Mouse (Mus musculus): ENCODE data around the gene Foxs1.

The Foxs1 gene

GRCm38 (mm10) chr2:152928219-152928987 lies 4.6 kb downstream of the Foxs1 start:
- DNase-seq (ENCODE audit: low read depth, low spot score) = no peak

- DNase-seq (ENCODE audit: low read depth, low spot score) = no peak
These were observed 5.6 kb downstream of the Foxs1 start for GRCm38 (mm10) chr2:152927371-152927770.

DNA sequence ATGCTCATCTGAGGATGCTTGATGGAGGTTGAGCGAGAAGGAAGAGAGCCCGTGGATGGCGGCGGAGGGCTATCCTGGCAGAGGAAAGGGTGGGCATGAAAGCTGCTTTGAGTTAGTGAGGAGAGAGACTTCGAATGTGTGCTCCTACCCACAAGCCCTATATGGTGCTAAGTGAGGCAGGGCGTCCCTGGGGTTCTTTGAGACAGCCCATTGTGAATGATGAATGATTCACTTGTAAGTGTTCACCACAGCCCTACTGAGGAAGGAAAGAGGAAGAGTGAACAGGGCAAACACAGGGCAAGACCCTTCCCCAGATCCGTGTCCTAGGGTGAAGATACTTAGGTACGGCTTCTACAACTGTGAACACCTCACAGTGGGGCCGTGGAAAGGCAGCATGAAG lies 6.1 kb downstream of the Foxs1 start:
- no peak for DNase-seq (ENCODE audit: low read depth, low spot score)

DNA sequence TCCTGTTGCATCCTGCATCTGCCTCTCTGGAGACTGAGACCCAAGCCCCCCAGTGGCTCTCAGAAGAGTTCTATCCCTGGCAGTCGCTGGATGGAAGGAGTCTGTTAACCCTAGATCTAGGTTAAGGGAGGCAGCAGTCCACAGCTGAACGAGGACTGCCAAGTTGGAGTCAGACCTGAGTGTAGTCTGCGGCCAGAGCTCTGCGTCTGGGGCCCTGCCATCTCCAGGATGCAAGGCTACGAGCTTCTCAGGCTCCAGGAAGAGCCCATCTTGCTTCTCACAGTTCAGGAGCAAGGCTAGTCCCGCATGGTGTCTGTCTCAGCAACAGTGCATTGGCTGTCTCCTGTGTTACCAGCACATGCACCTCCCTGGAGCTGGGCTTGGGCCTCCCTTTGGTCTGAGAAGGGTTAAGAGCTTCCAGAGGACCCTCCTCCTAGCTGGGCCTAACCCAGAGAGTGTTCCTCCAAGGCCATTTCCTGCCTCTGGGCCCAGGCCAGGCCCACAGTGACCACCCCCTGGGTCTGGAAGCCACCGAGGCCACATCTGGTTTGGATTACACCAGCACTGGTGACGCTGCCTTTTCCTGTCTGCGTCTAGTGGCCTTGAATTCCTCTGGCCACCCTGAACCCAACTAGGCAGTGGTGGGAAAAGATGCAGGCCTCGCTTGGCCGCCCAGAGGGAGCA lies 7.7 kb downstream of the Foxs1 start:
- DNase-seq (ENCODE audit: low read depth, low spot score) = no peak

DNA sequence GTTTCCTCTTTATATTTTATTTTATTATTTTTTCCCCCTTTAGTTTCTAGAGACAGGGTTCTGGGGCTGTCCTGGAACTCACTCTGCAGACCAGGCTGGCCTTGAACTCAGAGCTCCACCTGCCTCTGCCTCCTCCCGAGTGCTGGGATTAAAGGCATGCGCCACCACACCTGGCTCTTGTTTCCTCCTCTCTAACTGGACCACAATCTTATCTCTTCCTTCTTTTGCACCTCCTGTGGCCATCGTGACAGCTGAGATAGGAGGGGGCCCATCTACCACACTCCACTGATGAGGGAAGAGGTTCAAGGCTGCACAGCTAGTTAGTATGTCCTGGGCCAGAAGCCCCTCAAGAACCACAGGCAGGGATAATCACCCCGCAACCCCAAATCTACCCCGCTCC lies 8.5 kb downstream of the Foxs1 start:
- DNase-seq (ENCODE audit: low read depth, low spot score) = no peak

GRCm38 (mm10) chr2:152924128-152924527 lies 8.9 kb downstream of the Foxs1 start:
- DNase-seq (ENCODE audit: low read depth, low spot score) = no peak

GRCm38 (mm10) chr2:152923621-152924020 lies 9.4 kb downstream of the Foxs1 start:
- no peak for DNase-seq (ENCODE audit: low read depth, low spot score)

DNA sequence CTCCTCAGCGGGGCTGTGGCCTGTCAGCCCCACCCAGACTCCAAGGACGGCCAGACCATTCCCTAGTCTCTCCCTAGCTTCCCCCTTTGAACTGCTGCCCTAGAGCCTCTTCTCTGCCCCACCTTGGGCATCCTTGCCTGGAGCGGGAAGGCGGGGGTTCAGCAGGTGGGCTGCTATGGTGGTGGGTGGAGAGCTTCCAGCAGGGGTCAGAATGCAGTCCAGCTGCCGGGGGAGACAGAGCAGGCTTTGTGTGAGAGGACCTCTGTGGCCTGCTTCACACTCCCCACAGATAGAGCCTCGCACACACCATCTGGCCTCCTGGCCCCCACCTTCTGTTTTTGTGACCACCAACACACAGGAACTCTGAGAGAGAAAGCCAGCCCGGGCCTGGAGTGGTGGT lies 10.6 kb downstream of the Foxs1 start:
- DNase-seq (ENCODE audit: low read depth, low spot score) = no peak

DNA sequence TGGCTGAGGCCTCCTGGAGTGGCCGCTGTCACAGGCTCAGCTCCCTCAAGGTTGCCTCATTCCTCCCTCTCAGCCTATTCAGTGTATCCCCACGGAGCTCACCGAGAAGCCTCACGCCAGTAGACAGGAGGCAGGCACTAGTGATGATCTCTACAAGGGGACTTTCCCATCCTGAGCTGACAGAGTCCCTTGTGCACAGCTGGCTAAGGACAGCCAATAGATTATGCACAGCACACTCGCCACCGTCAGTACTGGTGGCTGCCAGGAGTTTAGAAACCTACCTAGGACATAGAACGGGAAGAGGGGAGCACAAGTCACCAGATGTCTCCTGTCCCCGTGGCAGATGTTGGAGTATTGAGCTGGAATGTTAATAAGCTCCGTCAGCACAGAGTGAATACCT lies 15.3 kb downstream of the Foxs1 start:
- DNase-seq (ENCODE audit: low read depth, low spot score) = no peak

DNA sequence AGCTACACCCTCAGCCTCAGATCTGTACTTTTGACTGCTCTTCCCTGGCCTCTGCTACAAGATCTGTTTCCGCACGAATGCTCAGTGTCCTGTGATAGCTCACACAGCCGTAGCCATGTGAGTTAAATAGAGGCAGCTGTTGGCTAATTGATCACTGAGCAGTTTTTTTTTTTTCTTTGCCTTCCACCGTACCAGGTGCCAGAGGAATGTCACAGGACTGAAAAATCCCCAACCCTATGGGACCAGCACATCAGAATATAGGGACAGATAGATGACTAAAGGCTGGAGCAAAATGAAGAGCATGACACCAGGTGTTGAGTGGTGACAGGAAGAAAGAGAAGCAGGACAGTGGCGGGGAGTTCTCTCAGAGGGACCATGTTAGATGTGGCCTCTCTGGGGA lies 16.9 kb downstream of the Foxs1 start:
- no peak for DNase-seq (ENCODE audit: low read depth, low spot score)

DNA sequence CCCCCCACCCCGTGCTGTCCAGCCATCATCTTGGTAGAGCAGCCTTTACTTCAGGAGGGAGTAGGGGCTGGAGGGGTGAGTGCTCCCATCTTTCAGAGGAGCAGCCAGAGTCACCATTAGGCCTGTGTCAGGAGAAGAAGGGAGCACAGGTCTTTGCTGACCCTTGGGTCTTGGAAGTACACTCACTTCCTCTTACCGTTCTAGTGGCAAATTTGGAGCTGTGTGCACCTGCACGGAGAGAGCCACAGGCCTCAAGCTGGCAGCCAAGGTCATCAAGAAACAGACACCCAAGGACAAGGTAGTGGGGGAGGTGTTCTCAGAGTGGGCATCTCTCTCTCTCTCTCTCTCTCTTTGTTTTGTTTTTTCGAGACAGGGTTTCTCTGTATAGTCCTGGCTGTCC lies 17.6 kb downstream of the Foxs1 start:
- DNase-seq (ENCODE audit: low read depth, low spot score) = no peak

DNA sequence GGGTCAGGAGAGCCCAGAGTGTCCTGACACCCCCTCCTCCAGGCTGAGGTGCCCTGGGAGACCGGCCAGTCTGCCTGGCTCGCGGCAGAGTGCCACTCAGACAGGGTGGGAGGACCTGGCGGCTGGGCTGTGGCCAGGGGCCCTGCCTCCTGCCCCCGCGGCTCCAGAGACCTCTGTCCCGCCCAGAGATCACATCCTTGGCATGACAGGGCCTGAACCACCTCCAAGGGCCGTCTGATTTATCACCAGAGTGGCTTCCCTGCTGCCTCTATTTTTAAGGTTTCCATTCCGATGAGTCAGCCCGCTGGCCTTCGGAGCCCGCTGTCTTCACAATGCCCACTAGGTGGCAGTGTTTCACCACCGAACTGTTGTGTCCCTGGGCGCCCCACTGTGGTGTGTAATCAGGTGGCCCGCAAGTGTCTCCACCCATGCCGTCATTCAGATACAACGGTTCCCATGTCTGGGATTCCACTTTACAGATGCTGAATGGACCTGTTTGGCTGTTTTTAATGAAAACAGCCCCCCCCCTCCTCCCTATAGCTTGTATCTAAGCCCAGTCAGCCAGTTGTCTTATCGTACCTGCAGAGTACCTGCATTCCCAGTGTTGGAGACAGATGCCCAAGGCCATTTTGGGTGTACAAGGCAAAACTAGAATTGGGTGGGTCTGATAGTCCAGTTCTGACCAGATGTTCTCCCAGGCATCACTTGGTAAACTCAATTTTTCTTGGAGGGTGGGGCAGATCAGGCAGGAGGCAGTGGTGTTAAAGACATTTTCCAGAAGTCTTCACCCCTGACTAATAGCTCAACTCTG lies 18.5 kb downstream of the Foxs1 start:
- DNase-seq (ENCODE audit: low read depth, low spot score) = peak; percentile 83

DNA sequence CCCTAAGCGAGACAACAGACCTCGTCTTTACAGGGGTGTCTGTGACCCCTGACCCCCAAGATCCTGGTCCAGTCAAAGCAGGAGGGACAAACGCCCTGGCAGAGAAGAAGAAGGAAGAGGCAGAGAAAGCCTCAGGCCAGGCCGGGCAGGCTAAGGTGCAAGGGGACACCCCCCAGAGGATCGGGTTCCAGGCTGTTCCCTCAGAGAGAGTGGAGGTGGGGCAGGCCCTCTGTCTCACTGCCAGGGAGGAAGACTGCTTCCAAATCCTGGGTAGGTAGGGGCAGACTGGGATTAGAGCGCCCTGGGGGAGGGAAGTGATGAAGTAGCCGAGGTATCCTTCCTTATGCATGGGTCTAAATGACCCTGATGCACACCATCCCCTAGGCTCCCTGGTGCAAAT lies 19.5 kb downstream of the Foxs1 start:
- no peak for DNase-seq (ENCODE audit: low read depth, low spot score)

GRCm38 (mm10) chr2:152911432-152911831 lies 21.6 kb downstream of the Foxs1 start:
- no peak for DNase-seq (ENCODE audit: low read depth, low spot score)

DNA sequence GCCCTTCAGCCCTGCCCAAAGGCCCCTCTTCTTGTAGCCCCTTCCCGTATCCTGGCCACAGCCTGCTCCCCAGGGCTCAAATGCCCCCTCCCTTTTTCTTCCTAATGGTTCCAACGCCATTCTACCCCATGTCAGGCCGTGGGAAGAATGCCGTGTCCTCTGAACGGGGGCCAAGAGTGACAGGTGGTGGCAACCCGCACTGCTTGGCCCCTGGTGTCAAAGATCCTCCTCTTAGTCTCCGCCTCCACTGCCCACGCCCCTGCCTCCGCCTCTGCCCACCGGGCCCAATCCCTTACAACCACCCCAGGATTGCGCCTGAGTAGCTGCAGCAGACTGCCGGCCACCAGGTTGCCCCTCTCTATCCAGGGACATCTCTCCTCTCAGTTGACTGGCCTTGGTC lies 22.0 kb downstream of the Foxs1 start, which contains the start of gene Mylk2:
Gene Mylk2, plus strand, starts transcription at position 322 of the 400 bp plus-strand sequence.
- DNase-seq (ENCODE audit: low read depth, low spot score) = no peak

GRCm38 (mm10) chr2:152909848-152910247 lies 23.2 kb downstream of the Foxs1 start:
- DNase-seq (ENCODE audit: low read depth, low spot score) = no peak

DNA sequence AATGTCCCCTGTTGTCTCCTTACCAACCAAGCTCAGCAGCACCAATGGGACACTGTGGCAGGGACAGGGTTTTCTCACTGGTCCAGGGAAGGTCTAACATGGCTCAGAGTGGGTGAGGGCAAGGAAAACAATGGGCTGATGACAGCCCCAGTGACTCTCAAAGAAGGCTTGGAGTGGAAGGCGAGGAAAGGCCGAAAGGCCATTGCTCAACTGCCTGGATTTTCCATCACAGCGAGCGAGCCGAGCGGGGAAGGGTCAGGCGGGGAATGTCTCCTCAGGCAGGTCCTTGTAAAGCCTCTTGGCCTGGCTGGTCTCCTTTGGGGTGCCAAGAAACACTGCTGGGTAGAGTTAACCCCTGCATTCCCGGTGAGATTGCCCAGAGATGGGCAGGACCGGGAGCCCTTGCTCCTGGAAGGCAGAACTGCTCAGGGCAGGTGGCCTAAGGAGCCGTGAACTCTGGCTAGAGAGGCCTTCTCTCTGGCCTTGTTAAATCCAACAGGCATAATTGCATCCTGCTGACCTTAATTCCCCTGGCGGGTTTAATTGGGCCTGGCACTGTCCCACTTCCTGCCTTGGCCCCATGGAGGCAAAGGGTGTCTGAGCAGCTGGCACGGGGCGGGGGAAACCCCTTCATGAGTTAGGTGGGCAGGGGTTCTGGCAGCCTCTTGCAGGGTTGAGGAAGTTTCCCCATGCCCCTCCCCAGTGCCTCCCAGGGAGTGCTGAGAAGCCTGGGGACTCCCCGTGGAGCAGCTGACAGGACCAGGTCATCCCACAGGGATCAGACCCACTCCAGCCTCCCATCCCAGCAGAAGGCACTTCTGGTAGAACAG lies 25.7 kb downstream of the Foxs1 start:
- peak; percentile 41 for DNase-seq (ENCODE audit: low read depth, low spot score)

DNA sequence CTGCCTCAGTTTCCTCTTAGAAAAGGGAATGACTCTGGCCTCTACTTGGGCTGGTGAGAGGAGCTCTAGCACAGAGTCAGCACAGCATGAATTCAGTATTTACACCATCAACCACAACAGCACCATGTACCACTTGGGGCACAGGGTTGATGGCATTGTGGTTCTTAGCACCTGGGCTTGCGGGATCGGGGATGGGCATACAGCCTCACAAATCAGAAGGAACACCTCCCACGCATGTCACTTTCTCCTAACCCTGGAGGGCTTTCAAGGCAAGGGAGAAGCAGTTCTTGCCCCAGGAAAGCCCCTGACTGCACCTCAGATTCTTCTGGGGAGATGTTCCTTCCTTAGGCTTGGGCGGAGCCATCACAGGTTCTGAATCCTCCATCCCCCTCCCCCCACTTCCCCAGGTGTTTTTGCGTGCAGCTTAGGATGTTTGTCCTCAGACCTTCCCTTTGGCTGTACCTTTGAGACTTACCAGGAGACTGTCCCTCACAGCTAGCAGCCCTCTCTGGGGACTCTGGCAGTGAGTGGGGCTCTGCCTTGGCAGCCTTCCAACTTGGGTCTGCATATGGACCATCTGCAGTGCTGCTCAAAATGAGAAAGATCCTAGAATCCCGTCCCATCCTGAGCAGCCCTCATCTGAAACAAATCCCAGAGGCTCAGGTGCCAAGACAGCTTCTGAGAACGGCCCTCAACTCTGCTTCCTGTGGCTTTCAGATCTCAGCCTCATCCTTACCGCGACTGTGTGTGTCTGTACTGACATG lies 26.6 kb downstream of the Foxs1 start:
- no peak for DNase-seq (ENCODE audit: low read depth, low spot score)

- DNase-seq (ENCODE audit: low read depth, low spot score) = no peak
These were observed 27.8 kb downstream of the Foxs1 start for GRCm38 (mm10) chr2:152905036-152905829.

- DNase-seq (ENCODE audit: low read depth, low spot score) = no peak
These were observed 28.8 kb downstream of the Foxs1 start for GRCm38 (mm10) chr2:152904127-152904643.
